Mouse (Mus musculus) midbrain, postnatal 0 days (tissue): ENCODE results near the gene Gm49361. TPM values are rescaled to one million over a fixed set of nuclear protein-coding genes. Genes with fewer than 3 reads are reported as not detected.

Experiments used
- ATAC-seq: fragments of 200-750 bp; cut with Nextera tagmentation; 2 replicates; pipeline ENCODE4 v1.8.0; 2017; ENCODE audit warnings: moderate number of reproducible peaks, mild to moderate bottlenecking, moderate TSS enrichment, moderate library complexity; ENCODE audit not compliant: low FRiP score
- DNase-seq: peaks from one replicate; pipeline ENCODE4 v3.0.0-alpha.2; 2015; ENCODE audit warnings: low spot score
- H3K27ac ChIP-seq: fragments of 300-500 bp; sonication (generic); 2 replicates; pipeline ENCODE4 v1.5.1; 2014; ENCODE audit warnings: low read depth, mild to moderate bottlenecking, low read length, mixed read lengths
- H3K27me3 ChIP-seq: fragments of 300-500 bp; sonication (generic); 2 replicates; pipeline ENCODE4 v1.6.1; 2014; ENCODE audit warnings: low read length, control low read depth, mixed read lengths; ENCODE audit not compliant: insufficient read depth
- H3K36me3 ChIP-seq: fragments of 300-500 bp; sonication (generic); 2 replicates; pipeline ENCODE4 v1.6.1; 2014; ENCODE audit warnings: low read length, control low read depth, mixed read lengths; ENCODE audit not compliant: insufficient read depth
- H3K4me1 ChIP-seq: fragments of 300-500 bp; sonication (generic); 2 replicates; pipeline ENCODE4 v1.6.1; 2014; ENCODE audit warnings: mild to moderate bottlenecking, control low read depth, antibody characterized with exemption, low read length, mixed read lengths; ENCODE audit not compliant: insufficient read depth
- H3K4me2 ChIP-seq: fragments of 300-500 bp; sonication (generic); 2 replicates; pipeline ENCODE4 v1.6.1; 2014; ENCODE audit warnings: low read depth, mild to moderate bottlenecking, low read length, mixed read lengths; ENCODE audit not compliant: poor library complexity, severe bottlenecking
- H3K4me3 ChIP-seq: fragments of 300-500 bp; sonication (generic); 2 replicates; pipeline ENCODE4 v1.5.1; 2014; ENCODE audit warnings: low read depth, mild to moderate bottlenecking, low read length, moderate library complexity
- H3K9ac ChIP-seq: fragments of 300-500 bp; sonication (generic); replicated peaks from 2 replicates; pipeline ENCODE4 v1.6.1; 2014; ENCODE audit warnings: mild to moderate bottlenecking, low read length, moderate library complexity, mixed read lengths; ENCODE audit not compliant: poor library complexity, severe bottlenecking
- H3K9me3 ChIP-seq: fragments of 300-500 bp; sonication (generic); 2 replicates; pipeline ENCODE4 v1.6.1; 2016; ENCODE audit warnings: low read length, control low read depth
- CTCF ChIP-seq: IDR thresholded peaks from 2 replicates; pipeline ENCODE4 v1.5.1; 2016; ENCODE audit warnings: antibody characterized with exemption, mild to moderate bottlenecking
- WGBS: fragments of 180-500 bp; shearing (Covaris S2); extraction: QIAGEN DNeasy Blood & Tissue Kit; methylation state at CpG from one replicate; pipeline ENCODE4 v1.1.7; 2014; 5-methylcytosine and 5-hydroxymethylcytosine counted together
- polyA plus RNA-seq: library from polyadenylated mRNA; unstranded; fragments of >200 nt; fragmentation: Nextera tagmentation; extraction: Ambion mirVana; gene quantifications from 2 replicates; pipeline ENCODE4 v1.2.1, GENCODE M21; 2015
- total RNA-seq: library from RNA; depleted of rRNA; stranded (reverse); fragments of >200 nt; gene quantifications from 2 replicates; pipeline ENCODE4 v1.2.3, GENCODE M21; 2014

Gene Gm49361
- total and polyA plus RNA-seq, 2 experiments from 2014 or later: not detected

DNA sequence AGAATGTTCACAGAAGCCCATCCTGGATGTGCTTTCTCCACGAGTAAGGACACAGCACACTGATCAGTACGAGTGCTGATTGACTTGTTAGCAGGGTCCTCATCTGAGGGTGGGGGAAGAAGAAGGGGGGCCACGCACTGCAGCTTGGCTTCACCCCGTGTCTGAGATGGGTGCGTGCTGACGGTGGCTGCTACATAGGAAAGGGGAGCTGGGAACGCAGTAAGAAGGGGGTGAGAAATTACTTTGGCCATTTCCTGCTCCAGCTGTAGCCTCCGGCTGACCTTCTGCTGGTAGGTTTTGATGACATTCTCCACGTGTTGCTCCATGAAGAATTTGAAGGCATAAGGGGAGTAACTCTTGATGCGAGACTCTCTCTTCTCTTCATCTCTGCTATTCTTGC lies 46.9 kb downstream of the Gm49361 start:
- no peak overlapping the region for H3K27ac ChIP-seq
- H3K9ac ChIP-seq: no peak overlapping the region
- no peak overlapping the region for H3K4me3 ChIP-seq
- TF ChIP-seq CTCF: no peak
- H3K9me3 ChIP-seq: no peaks in the 10 kb centered on the region
- WGBS: 93% methylated on average over 10 of the region's 10 CpGs
- H3K4me1 ChIP-seq: no peaks in the 10 kb centered on the region; the same call in 1 of the 2 replicates
- H3K36me3 ChIP-seq: peaks cover 5% of the 10 kb centered on the region; the same call in 1 of the 2 replicates
- DNase-seq (no peak), ATAC-seq (no peak)
- no peaks in the 10 kb centered on the region for H3K27me3 ChIP-seq
- H3K4me2 ChIP-seq: no peak overlapping the region

- Histone ChIP-seq H3K4me3 (no peak overlapping the region), H3K4me1 (no peaks in the 10 kb centered on the region), H3K27me3 (no peaks in the 10 kb centered on the region), H3K9ac (no peak overlapping the region), H3K4me2 (no peak overlapping the region), H3K9me3 (no peaks in the 10 kb centered on the region), H3K27ac (no peak overlapping the region), H3K36me3 (peaks cover 5% of the 10 kb centered on the region; the same call in 1 of the 2 replicates)
- no peak for TF ChIP-seq CTCF
- no peak for DNase-seq
- ATAC-seq: no peak
- WGBS: 92% methylated on average over 15 of the region's 15 CpGs
Observed at GRCm38 (mm10) chr14:57696066-57696465, 49.8 kb downstream of the Gm49361 start.

DNA sequence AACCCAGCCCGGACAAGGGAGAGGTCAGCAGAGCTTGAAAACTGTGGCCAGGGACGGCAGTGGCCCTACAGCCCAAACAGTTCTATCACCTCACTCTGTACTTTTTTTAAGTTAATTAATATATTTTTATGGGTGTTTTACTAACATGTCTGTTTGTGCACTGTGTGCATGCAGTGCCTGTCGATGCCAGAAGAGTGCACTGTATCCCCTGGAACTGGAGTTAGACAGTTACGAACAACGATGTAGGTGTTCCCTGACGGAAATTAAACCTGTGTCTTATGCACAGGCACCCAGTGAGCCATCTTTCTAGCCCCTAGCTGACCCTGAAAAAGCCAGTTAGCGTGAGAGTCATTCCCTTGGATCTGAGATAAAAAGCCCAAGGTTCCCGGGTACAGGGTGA lies 50.4 kb downstream of the Gm49361 start:
- no peak overlapping the region for H3K4me3 ChIP-seq
- H3K27me3 ChIP-seq: no peaks in the 10 kb centered on the region
- peak; percentile 40 for DNase-seq
- H3K9ac ChIP-seq: no peak overlapping the region
- H3K27ac ChIP-seq: no peak overlapping the region
- TF ChIP-seq CTCF: peak; percentile 67
- WGBS: 89% methylated on average over 8 of the region's 8 CpGs
- peaks cover 5% of the 10 kb centered on the region; the same call in 1 of the 2 replicates for H3K36me3 ChIP-seq
- ATAC-seq: no peak
- H3K4me1 ChIP-seq: no peaks in the 10 kb centered on the region
- no peak overlapping the region for H3K4me2 ChIP-seq
- no peaks in the 10 kb centered on the region for H3K9me3 ChIP-seq

GRCm38 (mm10) chr14:57694246-57694645 lies 51.7 kb downstream of the Gm49361 start:
- no peak for ATAC-seq
- no peak overlapping the region for H3K9ac ChIP-seq

DNA sequence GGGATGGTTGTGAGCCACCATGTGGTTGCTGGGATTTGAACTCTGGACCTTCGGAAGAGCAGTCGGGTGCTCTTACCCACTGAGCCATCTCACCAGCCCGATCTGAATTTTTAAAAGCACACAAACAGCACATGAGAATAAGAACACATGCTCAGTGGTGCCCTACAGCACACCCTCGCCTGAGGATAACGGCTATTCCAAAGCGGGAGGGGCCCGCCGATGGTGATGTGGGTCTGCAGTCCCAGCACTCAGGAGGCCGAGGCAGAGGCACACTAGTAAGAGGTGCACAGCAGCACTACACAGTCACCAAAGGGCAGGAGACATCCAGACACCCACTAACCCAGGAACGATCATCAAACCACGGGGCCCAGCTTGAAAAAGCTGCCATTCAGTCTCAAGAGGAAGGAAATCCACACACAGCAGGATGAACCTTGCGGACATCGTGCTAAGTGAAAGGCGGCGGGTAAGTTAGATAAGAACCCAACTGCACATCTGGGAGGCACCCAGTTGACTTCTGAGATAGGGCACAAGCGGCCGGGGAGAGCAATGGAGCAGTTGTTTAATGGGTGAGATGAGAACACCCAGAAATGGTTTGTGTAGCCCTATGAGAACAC lies 53.3 kb downstream of the Gm49361 start:
- H3K9me3 ChIP-seq: no peaks in the 10 kb centered on the region
- H3K27me3 ChIP-seq: no peaks in the 10 kb centered on the region
- H3K4me1 ChIP-seq: no peaks in the 10 kb centered on the region
- DNase-seq (no peak), ATAC-seq (no peak)
- no peak overlapping the region for H3K4me2 ChIP-seq
- no peak for TF ChIP-seq CTCF
- H3K9ac ChIP-seq: no peak overlapping the region
- no peak overlapping the region for H3K27ac ChIP-seq
- no peaks in the 10 kb centered on the region; the same call in 1 of the 2 replicates for H3K36me3 ChIP-seq
- no peak overlapping the region for H3K4me3 ChIP-seq
- 91% methylated on average over 17 of the region's 17 CpGs for WGBS

More at GRCm38 (mm10) chr14:57694246-57694645, 51.7 kb downstream of the Gm49361 start:
- no peaks in the 10 kb centered on the region for H3K9me3 ChIP-seq
- no peak for TF ChIP-seq CTCF
- no peaks in the 10 kb centered on the region; the same call in 1 of the 2 replicates for H3K36me3 ChIP-seq
- no peak overlapping the region for H3K27ac ChIP-seq
- 84% methylated on average over 16 of the region's 16 CpGs for WGBS
- no peaks in the 10 kb centered on the region for H3K27me3 ChIP-seq
- no peak overlapping the region for H3K4me3 ChIP-seq
- no peaks in the 10 kb centered on the region for H3K4me1 ChIP-seq
- no peak for DNase-seq
- no peak overlapping the region for H3K4me2 ChIP-seq

DNA sequence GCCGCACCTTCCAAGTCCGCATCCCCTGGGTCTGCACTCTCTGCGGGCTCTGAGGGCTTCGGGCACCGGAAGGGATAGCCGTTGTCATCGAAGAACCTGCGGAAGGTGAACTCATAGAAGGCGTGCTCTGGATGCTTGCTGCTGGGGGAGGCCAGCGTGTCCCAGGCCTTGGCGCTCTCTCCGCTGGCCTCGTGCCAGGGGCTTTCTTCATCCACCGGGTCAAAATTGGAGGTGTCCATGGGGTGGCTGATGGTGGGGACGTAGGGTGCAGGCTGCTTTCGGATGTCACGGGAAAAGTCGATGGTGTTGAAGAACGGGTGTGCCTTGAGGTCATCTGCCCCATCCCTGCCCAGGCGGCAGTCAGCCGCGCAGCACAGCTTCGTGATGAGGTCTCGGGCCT lies 54.6 kb downstream of the Gm49361 start:
- WGBS: 96% methylated on average over 24 of the region's 24 CpGs
- Histone ChIP-seq H3K9me3 (no peaks in the 10 kb centered on the region), H3K4me3 (no peak overlapping the region), H3K36me3 (no peaks in the 10 kb centered on the region; the same call in 1 of the 2 replicates), H3K4me1 (no peaks in the 10 kb centered on the region), H3K27me3 (no peaks in the 10 kb centered on the region), H3K4me2 (no peak overlapping the region), H3K9ac (no peak overlapping the region), H3K27ac (no peak overlapping the region)
- DNase-seq: no peak
- ATAC-seq: no peak
- no peak for TF ChIP-seq CTCF
